Mouse (Mus musculus) intestine, embryonic 15.5 days (tissue): ENCODE measurements at regions not wholly inside any gene's neighbourhood (a gene's known extent, or its start where the extent isn't known, plus 50 kb on each side); places are given as distances from the start of the nearest gene placed in this dataset.

Source experiments
- ATAC-seq: fragments of 200-750 bp; cut with Nextera tagmentation; 2 replicates; pipeline ENCODE4 v1.8.0; 2017; ENCODE audit warnings: moderate TSS enrichment, moderate library complexity
- H3K27ac ChIP-seq: fragments of 300-500 bp; sonication (generic); 2 replicates; pipeline ENCODE4 v1.5.1; 2015; ENCODE audit warnings: mild to moderate bottlenecking, inconsistent platforms
- H3K27me3 ChIP-seq: fragments of 300-500 bp; sonication (generic); replicated peaks from 2 replicates; pipeline ENCODE4 v1.6.1; 2015; ENCODE audit warnings: inconsistent platforms
- H3K36me3 ChIP-seq: fragments of 300-500 bp; sonication (generic); 2 replicates; pipeline ENCODE4 v1.6.1; 2015; ENCODE audit warnings: inconsistent platforms
- H3K4me1 ChIP-seq: fragments of 300-500 bp; sonication (generic); replicated peaks from 2 replicates; pipeline ENCODE4 v1.6.1; 2015; ENCODE audit warnings: inconsistent platforms
- H3K4me2 ChIP-seq: fragments of 300-500 bp; sonication (generic); replicated peaks from 2 replicates; pipeline ENCODE4 v1.6.1; 2015; ENCODE audit warnings: mild to moderate bottlenecking, inconsistent platforms
- H3K4me3 ChIP-seq: fragments of 300-500 bp; sonication (generic); replicated peaks from 2 replicates; pipeline ENCODE4 v1.5.1; 2015; ENCODE audit warnings: inconsistent platforms
- H3K9ac ChIP-seq: fragments of 300-500 bp; sonication (generic); 2 replicates; pipeline ENCODE4 v1.6.1; 2015; ENCODE audit warnings: inconsistent platforms
- H3K9me3 ChIP-seq: fragments of 300-500 bp; sonication (generic); 2 replicates; pipeline ENCODE4 v1.6.1; 2016; ENCODE audit warnings: inconsistent platforms
- WGBS: fragments of 180-500 bp; shearing (Covaris S2); methylation state at CpG from one replicate; pipeline ENCODE4 v1.1.7; 2015; 5-methylcytosine and 5-hydroxymethylcytosine counted together

- H3K9me3 ChIP-seq = no peaks in the 10 kb centered on the region
- no peak overlapping the region for H3K9ac ChIP-seq
- no peak overlapping the region for H3K27ac ChIP-seq
- H3K4me1 ChIP-seq = no peaks in the 10 kb centered on the region
- no peak overlapping the region for H3K4me3 ChIP-seq
- H3K4me2 ChIP-seq = no peak overlapping the region
- H3K27me3 ChIP-seq = no peaks in the 10 kb centered on the region
- WGBS = 94% methylated on average over 14 of the region's 14 CpGs
- ATAC-seq = no peak
- H3K36me3 ChIP-seq = no peaks in the 10 kb centered on the region
Measured at GRCm38 (mm10) chr3:119653007-119653565, 131.2 kb downstream of the Ptbp2 start.

- Histone ChIP-seq H3K27me3 (no peaks in the 10 kb centered on the region), H3K9ac (no peak overlapping the region), H3K4me1 (no peaks in the 10 kb centered on the region), H3K4me2 (no peak overlapping the region), H3K27ac (no peak overlapping the region), H3K9me3 (no peaks in the 10 kb centered on the region), H3K36me3 (no peaks in the 10 kb centered on the region), H3K4me3 (no peak overlapping the region)
- no peak for ATAC-seq
- WGBS = 53% methylated on average over 3 of the region's 3 CpGs
Measured at GRCm38 (mm10) chr3:119638633-119639032, 145.6 kb downstream of the Ptbp2 start.

DNA sequence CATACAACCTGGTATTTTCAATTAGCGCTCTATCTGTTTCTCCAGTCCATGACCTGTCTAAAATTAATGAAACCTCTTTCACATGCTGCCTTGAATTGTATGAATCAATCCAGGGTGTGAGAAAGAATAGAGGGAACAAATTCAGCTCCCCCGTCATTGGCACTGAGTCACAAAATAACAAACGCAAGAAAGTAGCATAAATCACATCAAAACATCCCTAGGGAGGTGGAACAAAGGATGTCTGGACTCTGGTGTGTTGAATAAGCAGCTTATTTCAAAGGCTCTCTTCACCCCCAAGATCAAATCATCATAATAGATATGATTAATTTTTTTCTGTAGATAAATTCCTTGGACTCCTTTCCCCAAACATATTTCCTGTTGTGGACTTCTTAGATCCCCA, 148.6 kb downstream of the Ptbp2 start:
- no peaks in the 10 kb centered on the region for H3K9me3 ChIP-seq
- H3K4me3 ChIP-seq = no peak overlapping the region
- 71% methylated on average over 3 of the region's 3 CpGs for WGBS
- no peak overlapping the region for H3K4me2 ChIP-seq
- no peaks in the 10 kb centered on the region for H3K4me1 ChIP-seq
- H3K27ac ChIP-seq = no peak overlapping the region
- no peak overlapping the region for H3K9ac ChIP-seq
- H3K36me3 ChIP-seq = no peaks in the 10 kb centered on the region
- H3K27me3 ChIP-seq = no peaks in the 10 kb centered on the region
- no peak for ATAC-seq

DNA sequence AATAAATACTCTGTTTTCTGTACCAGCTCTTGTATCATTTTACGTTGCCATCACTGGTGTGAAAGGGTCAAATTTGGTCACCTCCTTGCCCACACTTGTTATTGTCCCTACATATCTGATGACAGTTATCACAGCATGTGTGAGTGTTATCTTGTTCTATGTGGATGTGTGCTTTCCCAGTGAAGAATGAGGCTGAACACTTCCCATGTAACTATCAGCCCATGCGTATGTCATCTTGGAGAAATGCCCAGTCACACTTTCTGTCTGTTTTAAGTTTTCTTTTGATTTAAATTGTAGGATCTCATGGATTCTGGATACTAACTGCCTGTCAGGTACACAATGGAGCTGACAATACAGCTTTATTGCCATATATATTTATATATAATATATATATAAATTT, 150.8 kb downstream of the Ptbp2 start:
- ATAC-seq = no peak
- no peaks in the 10 kb centered on the region for H3K36me3 ChIP-seq

DNA sequence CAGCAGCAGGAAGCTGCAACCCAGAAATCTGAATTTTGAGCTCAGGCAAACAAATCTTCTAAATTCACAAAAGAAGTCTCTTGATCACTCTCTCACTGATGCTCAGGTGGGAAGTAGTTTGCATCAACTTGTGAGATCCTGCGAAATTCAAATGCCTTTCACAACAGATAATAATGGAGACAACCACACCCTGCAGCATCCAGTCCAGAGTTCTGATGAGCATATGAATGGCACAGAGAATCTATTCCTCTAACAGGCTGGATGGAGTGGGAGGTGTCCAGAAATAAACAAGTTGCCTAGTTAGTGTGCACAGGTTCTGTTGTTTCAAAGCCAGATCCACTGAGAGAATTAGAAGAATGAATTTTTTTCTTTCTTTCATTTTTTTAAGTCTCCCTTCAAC, 178.2 kb downstream of the Ptbp2 start:
- ATAC-seq = no peak
- WGBS = 88% methylated on average over 1 of the region's 1 CpGs

More for the DNA sequence above, 150.8 kb downstream of the Ptbp2 start:
- no peaks in the 10 kb centered on the region for H3K27me3 ChIP-seq
- no peak overlapping the region for H3K9ac ChIP-seq
- WGBS = 82% methylated on average over 2 of the region's 2 CpGs
- no peak overlapping the region for H3K4me2 ChIP-seq
- no peaks in the 10 kb centered on the region for H3K4me1 ChIP-seq
- no peak overlapping the region for H3K27ac ChIP-seq
- H3K4me3 ChIP-seq = no peak overlapping the region
- H3K9me3 ChIP-seq = no peaks in the 10 kb centered on the region

DNA sequence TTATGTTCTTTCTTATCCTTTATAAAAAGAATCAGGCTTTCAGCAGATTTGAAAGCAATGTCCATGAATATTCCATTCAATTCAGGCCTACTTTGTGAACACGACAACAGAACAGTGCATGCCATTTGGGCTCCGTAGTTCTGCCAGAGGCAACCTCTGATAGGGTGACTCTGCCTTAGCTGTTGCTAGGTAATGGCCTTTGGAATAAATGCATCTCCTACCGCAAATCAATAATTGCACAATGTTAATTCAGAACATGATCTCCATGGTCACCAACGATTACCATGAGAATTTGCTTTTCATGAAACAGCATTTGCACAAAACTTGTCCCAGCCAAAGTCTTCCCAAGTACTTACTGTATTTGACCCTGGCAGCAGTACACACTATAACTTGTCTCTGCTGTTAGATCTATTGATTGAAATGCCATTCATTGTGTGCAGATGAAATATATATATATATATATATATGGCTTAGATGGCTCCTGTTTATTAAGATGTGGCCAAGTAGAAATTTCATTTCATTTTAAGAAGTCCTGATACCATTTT, 195.3 kb downstream of the Ptbp2 start:
- no peak overlapping the region for H3K9ac ChIP-seq
- no peak overlapping the region for H3K4me2 ChIP-seq
- H3K27me3 ChIP-seq = no peaks in the 10 kb centered on the region
- H3K9me3 ChIP-seq = no peaks in the 10 kb centered on the region
- no peak overlapping the region for H3K4me3 ChIP-seq
- H3K36me3 ChIP-seq = no peaks in the 10 kb centered on the region
- 90% methylated on average over 4 of the region's 4 CpGs for WGBS
- H3K4me1 ChIP-seq = no peaks in the 10 kb centered on the region
- no peak for ATAC-seq
- H3K27ac ChIP-seq = no peak overlapping the region

More for the DNA sequence above, 178.2 kb downstream of the Ptbp2 start:
- Histone ChIP-seq H3K9me3 (no peaks in the 10 kb centered on the region), H3K27ac (no peak overlapping the region), H3K9ac (no peak overlapping the region), H3K4me2 (no peak overlapping the region), H3K27me3 (no peaks in the 10 kb centered on the region), H3K4me3 (no peak overlapping the region), H3K4me1 (no peaks in the 10 kb centered on the region), H3K36me3 (no peaks in the 10 kb centered on the region)

DNA sequence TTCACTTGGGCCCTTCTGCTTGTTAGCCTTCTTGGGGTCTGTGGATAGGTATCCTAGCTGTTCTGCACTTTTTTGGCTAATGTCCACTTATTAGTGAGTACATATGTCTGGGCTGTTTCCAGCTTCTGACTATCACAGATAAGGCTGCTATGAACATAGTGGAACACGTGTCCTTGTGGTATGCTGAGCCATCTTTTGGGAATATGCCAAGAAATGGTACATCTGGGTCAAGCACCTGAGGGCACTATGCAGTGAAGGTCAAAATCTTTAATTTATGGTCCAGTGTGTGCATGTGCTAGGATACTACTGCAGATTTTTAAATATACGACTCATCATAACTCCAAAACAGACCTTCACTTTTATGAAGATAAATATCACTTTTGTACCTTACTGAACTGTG, 196.3 kb downstream of the Ptbp2 start:
- Histone ChIP-seq H3K4me2 (no peak overlapping the region), H3K4me1 (no peaks in the 10 kb centered on the region), H3K27ac (no peak overlapping the region), H3K27me3 (no peaks in the 10 kb centered on the region), H3K4me3 (no peak overlapping the region), H3K9ac (no peak overlapping the region), H3K36me3 (no peaks in the 10 kb centered on the region), H3K9me3 (no peaks in the 10 kb centered on the region)
- ATAC-seq = no peak
- WGBS = 71% methylated on average over 2 of the region's 2 CpGs

- 47% methylated on average over 3 of the region's 3 CpGs for WGBS
- no peak overlapping the region for H3K27ac ChIP-seq
- no peak overlapping the region for H3K4me3 ChIP-seq
- no peaks in the 10 kb centered on the region for H3K27me3 ChIP-seq
- H3K9ac ChIP-seq = no peak overlapping the region
- H3K4me1 ChIP-seq = no peaks in the 10 kb centered on the region
- H3K4me2 ChIP-seq = no peak overlapping the region
- H3K36me3 ChIP-seq = no peaks in the 10 kb centered on the region
- H3K9me3 ChIP-seq = no peaks in the 10 kb centered on the region
- ATAC-seq = no peak
Measured at GRCm38 (mm10) chr3:119575516-119575915, 208.8 kb downstream of the Ptbp2 start.

DNA sequence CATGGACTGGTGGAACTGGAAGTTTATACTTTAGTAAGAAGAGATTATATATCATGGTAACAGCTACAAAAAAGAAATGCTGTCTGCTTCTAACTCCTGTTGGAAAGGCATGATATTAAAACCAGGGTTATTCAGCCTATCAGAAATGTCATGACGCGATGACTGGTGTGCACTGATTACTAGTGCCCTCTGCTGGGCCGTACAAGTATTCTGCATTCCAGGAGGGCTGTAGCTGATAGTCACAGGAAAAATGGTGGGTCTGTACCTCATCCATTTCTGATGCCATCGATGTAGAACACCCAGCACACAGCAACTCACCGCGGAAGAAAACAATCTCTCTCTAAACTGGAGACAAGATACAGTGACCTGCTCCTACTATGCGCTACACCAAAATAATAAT, 246.4 kb downstream of the Ptbp2 start:
- H3K4me3 ChIP-seq = no peak overlapping the region
- no peak overlapping the region for H3K27ac ChIP-seq
- 78% methylated on average over 7 of the region's 7 CpGs for WGBS
- no peaks in the 10 kb centered on the region for H3K4me1 ChIP-seq
- no peaks in the 10 kb centered on the region for H3K27me3 ChIP-seq
- H3K4me2 ChIP-seq = no peak overlapping the region
- no peaks in the 10 kb centered on the region for H3K36me3 ChIP-seq
- no peaks in the 10 kb centered on the region for H3K9me3 ChIP-seq
- no peak overlapping the region for H3K9ac ChIP-seq
- ATAC-seq = no peak

DNA sequence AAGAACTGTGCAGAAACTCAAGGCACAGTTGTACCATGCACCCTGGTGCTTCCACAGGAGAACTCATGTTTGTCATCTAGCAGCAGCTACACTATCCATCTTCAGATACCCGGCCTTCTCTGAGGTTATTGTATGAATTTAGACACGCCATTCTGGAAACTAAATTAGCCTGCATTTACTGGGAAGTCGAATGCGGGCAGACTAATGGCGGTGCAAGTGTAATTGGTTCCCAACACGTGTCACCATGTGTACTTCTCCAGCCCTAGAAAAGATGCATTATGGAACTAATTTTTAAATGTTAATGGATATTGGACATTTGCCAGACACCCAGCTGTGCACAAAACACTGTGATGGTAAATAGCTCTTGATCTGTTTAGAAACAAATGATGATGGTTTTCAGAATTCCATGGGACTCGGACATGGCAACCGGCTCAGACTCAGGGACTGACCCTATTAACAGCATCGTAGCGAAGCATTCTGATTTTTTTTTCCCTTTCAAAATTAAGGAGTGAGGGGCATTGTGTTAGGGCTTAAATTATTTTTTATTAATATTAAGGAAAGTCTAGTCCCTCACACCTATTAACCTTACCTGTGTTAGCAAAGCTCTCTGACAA, 259.6 kb downstream of the Ptbp2 start:
- Histone ChIP-seq H3K9ac (no peak overlapping the region), H3K4me1 (no peaks in the 10 kb centered on the region), H3K4me3 (no peak overlapping the region), H3K27me3 (no peaks in the 10 kb centered on the region), H3K4me2 (no peak overlapping the region), H3K36me3 (no peaks in the 10 kb centered on the region), H3K27ac (no peak overlapping the region), H3K9me3 (no peaks in the 10 kb centered on the region)
- ATAC-seq = no peak
- 57% methylated on average over 10 of the region's 10 CpGs for WGBS

GRCm38 (mm10) chr3:119512596-119512995, 271.7 kb downstream of the Ptbp2 start:
- Histone ChIP-seq H3K36me3 (no peaks in the 10 kb centered on the region), H3K27ac (no peak overlapping the region), H3K4me3 (no peak overlapping the region), H3K4me2 (no peak overlapping the region), H3K4me1 (no peaks in the 10 kb centered on the region), H3K9ac (no peak overlapping the region), H3K27me3 (no peaks in the 10 kb centered on the region), H3K9me3 (no peaks in the 10 kb centered on the region)
- 70% methylated on average over 2 of the region's 2 CpGs for WGBS
- no peak for ATAC-seq

DNA sequence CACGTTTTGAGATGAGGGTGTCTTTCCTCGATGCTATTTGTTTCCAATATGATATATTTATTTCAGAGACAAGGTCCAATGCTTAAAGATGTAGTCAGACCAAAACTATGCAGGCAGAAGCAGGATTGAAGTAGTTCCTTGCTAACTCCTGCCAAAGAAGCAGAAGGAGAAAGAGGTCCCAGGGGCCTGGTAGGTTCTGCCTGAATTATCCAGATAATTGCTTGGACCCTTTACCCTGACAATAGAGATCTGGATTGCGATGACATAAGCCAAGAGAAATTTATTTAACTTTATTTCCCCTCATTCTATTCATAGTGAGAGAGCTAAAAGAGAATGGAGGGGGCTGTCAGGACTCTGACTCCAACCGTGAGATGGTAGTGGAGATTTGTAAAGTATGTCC, 275.1 kb downstream of the Ptbp2 start:
- no peaks in the 10 kb centered on the region for H3K27me3 ChIP-seq
- H3K9ac ChIP-seq = no peak overlapping the region
- no peaks in the 10 kb centered on the region for H3K9me3 ChIP-seq
- 43% methylated on average over 4 of the region's 4 CpGs for WGBS
- H3K4me3 ChIP-seq = no peak overlapping the region
- no peak for ATAC-seq
- H3K4me2 ChIP-seq = no peak overlapping the region
- H3K4me1 ChIP-seq = no peaks in the 10 kb centered on the region
- H3K27ac ChIP-seq = no peak overlapping the region
- H3K36me3 ChIP-seq = no peaks in the 10 kb centered on the region

GRCm38 (mm10) chr3:119503471-119503972, 280.7 kb downstream of the Ptbp2 start:
- 68% methylated on average over 1 of the region's 1 CpGs for WGBS
- no peak for ATAC-seq
- no peak overlapping the region for H3K9ac ChIP-seq
- no peaks in the 10 kb centered on the region for H3K4me1 ChIP-seq
- H3K4me2 ChIP-seq = no peak overlapping the region
- no peaks in the 10 kb centered on the region for H3K9me3 ChIP-seq
- H3K27me3 ChIP-seq = no peaks in the 10 kb centered on the region
- H3K27ac ChIP-seq = no peak overlapping the region
- no peak overlapping the region for H3K4me3 ChIP-seq
- H3K36me3 ChIP-seq = no peaks in the 10 kb centered on the region
